ENCODE assay signal across 25 mouse cellular contexts in genomic region chr12:46753096-46753495, GRCm38 (mm10).
"Had no signal": no experiment of that assay in that cellular context is flagged by ENCODE, and none has a peak within 500 bp of the region (broad histone marks: within the 10 kb centered on the region; RNA-seq: fewer than 3 reads in every experiment).

No protein-coding gene starts in this region.

- H3K4me3 ChIP-seq: embryonic facial prominence, embryonic 10.5 days; embryonic facial prominence, embryonic 12.5 days; embryonic facial prominence, embryonic 13.5 days; embryonic facial prominence, embryonic 15.5 days; erythroblast, embryonic 14.5 days; forebrain, embryonic 10.5 days; forebrain, embryonic 12.5 days; forebrain, embryonic 13.5 days; forebrain, embryonic 15.5 days; gastrocnemius, adult 2 months; heart, adult 2 months had no signal

- H3K27ac ChIP-seq: embryonic facial prominence, embryonic 10.5 days; embryonic facial prominence, embryonic 12.5 days; embryonic facial prominence, embryonic 13.5 days; embryonic facial prominence, embryonic 15.5 days; forebrain, embryonic 10.5 days; forebrain, embryonic 12.5 days; forebrain, embryonic 13.5 days; forebrain, embryonic 15.5 days; gastrocnemius, adult 2 months; heart, adult 2 months had no signal

- H3K4me1 ChIP-seq: embryonic facial prominence, embryonic 10.5 days; embryonic facial prominence, embryonic 12.5 days; embryonic facial prominence, embryonic 13.5 days; embryonic facial prominence, embryonic 15.5 days; forebrain, embryonic 12.5 days; forebrain, embryonic 15.5 days had no signal

- DNase-seq: cerebellum, adult 9-10 months; cerebellum, adult 9-11 months; cerebellum, postnatal 10 days; cerebellum, postnatal 14 days; cerebellum, postnatal 25 days; cerebellum, postnatal 36 days; embryo, embryonic 11 days; forebrain, postnatal 0 days; gastrocnemius, adult 2 months; gastrocnemius, postnatal 10 days; gastrocnemius, postnatal 14 days; gastrocnemius, postnatal 25 days; gastrocnemius, postnatal 36 days; heart, adult 11 months; heart, adult 18-20 months; heart, adult 2 months had no signal

- H3K27me3 ChIP-seq: embryonic facial prominence, embryonic 12.5 days; embryonic facial prominence, embryonic 13.5 days; embryonic facial prominence, embryonic 15.5 days; forebrain, embryonic 12.5 days; forebrain, embryonic 13.5 days; forebrain, embryonic 15.5 days had no signal

- H3K36me3 ChIP-seq: embryonic facial prominence, embryonic 10.5 days; embryonic facial prominence, embryonic 12.5 days; embryonic facial prominence, embryonic 13.5 days; embryonic facial prominence, embryonic 15.5 days; forebrain, embryonic 10.5 days; forebrain, embryonic 12.5 days; forebrain, embryonic 15.5 days had no signal

- H3K9ac ChIP-seq: embryonic facial prominence, embryonic 12.5 days; embryonic facial prominence, embryonic 13.5 days; embryonic facial prominence, embryonic 15.5 days; forebrain, embryonic 12.5 days; forebrain, embryonic 13.5 days; forebrain, embryonic 15.5 days; forebrain, postnatal 0 days had no signal

- H3K9me3 ChIP-seq: embryonic facial prominence, embryonic 10.5 days; embryonic facial prominence, embryonic 12.5 days; embryonic facial prominence, embryonic 13.5 days; embryonic facial prominence, embryonic 15.5 days; forebrain, embryonic 10.5 days; forebrain, embryonic 12.5 days; forebrain, embryonic 13.5 days; forebrain, embryonic 15.5 days had no signal
